Mouse (Mus musculus): ENCODE measurements around the gene Syt8. TPM values are rescaled to one million over a fixed set of nuclear protein-coding genes. Genes with fewer than 3 reads are reported as not detected.

The Syt8 gene
- polyA plus RNA-seq, 1 experiment from 2014 or later, result not detected

GRCm38 (mm10) chr7:142481186-142481567, 46.5 kb downstream of the Syt8 start:
- Histone ChIP-seq H3K27ac (ENCODE audit: low read depth, low read length) (peak overlapping the region; percentile 69), H3K27me3 (ENCODE audit: control insufficient read depth, insufficient read depth, low read length) (no peaks in the 10 kb centered on the region), H3K4me3 (ENCODE audit: low read depth, low read length) (peak overlapping the region; percentile 15; the same call in 1 of the 2 replicates), H3K9me3 (ENCODE audit: control insufficient read depth, low read length) (no peaks in the 10 kb centered on the region), H3K9ac (replicated peaks; ENCODE audit: low read depth, low read length) (peak overlapping the region; percentile 52), H3K4me2 (ENCODE audit: low read depth, low read length) (peak overlapping the region; percentile 46), H3K4me1 (ENCODE audit: control insufficient read depth, insufficient read depth, low read length) (peaks cover 12% of the 10 kb centered on the region), H3K36me3 (ENCODE audit: control insufficient read depth, insufficient read depth, low read length) (no peaks in the 10 kb centered on the region)
- WGBS, result 8% methylated on average over 5 of the region's 5 CpGs
- ATAC-seq (ENCODE audit: low read depth), result peak; percentile 18; the same call in 1 of the 2 replicates

GRCm38 (mm10) chr7:142481568-142482255, 47.1 kb downstream of the Syt8 start:
- H3K27me3 ChIP-seq (ENCODE audit: control insufficient read depth, insufficient read depth, low read length), result no peaks in the 10 kb centered on the region
- WGBS, result under 1% methylated on average over 22 of the region's 22 CpGs
- no peaks in the 10 kb centered on the region for H3K9me3 ChIP-seq (ENCODE audit: control insufficient read depth, low read length)
- peak overlapping the region; percentile 52 for H3K9ac ChIP-seq (replicated peaks; ENCODE audit: low read depth, low read length)
- peak overlapping the region; percentile 69 for H3K27ac ChIP-seq (ENCODE audit: low read depth, low read length)
- H3K4me2 ChIP-seq (ENCODE audit: low read depth, low read length), result peak overlapping the region; percentile 46
- peak overlapping the region; percentile 15; the same call in 1 of the 2 replicates for H3K4me3 ChIP-seq (ENCODE audit: low read depth, low read length)
- ATAC-seq (ENCODE audit: low read depth), result peak; percentile 47; the same call in 1 of the 2 replicates
- peaks cover 15% of the 10 kb centered on the region for H3K4me1 ChIP-seq (ENCODE audit: control insufficient read depth, insufficient read depth, low read length)
- no peaks in the 10 kb centered on the region for H3K36me3 ChIP-seq (ENCODE audit: control insufficient read depth, insufficient read depth, low read length)

- peak overlapping the region; percentile 69 for H3K27ac ChIP-seq (ENCODE audit: low read depth, low read length)
- H3K36me3 ChIP-seq (ENCODE audit: control insufficient read depth, insufficient read depth, low read length), result no peaks in the 10 kb centered on the region
- WGBS, result 18% methylated on average over 6 of the region's 6 CpGs
- H3K4me3 ChIP-seq (ENCODE audit: low read depth, low read length), result no peak overlapping the region
- no peak overlapping the region for H3K4me2 ChIP-seq (ENCODE audit: low read depth, low read length)
- no peaks in the 10 kb centered on the region for H3K9me3 ChIP-seq (ENCODE audit: control insufficient read depth, low read length)
- peak overlapping the region; percentile 52; the same call in 1 of the 2 replicates for H3K9ac ChIP-seq (replicated peaks; ENCODE audit: low read depth, low read length)
- peak; percentile 29; the same call in 1 of the 2 replicates for ATAC-seq (ENCODE audit: low read depth)
- H3K4me1 ChIP-seq (ENCODE audit: control insufficient read depth, insufficient read depth, low read length), result peaks cover 19% of the 10 kb centered on the region
- no peaks in the 10 kb centered on the region for H3K27me3 ChIP-seq (ENCODE audit: control insufficient read depth, insufficient read depth, low read length)
These were observed 47.6 kb downstream of the Syt8 start for GRCm38 (mm10) chr7:142482256-142482609.

GRCm38 (mm10) chr7:142483136-142483535, 48.5 kb downstream of the Syt8 start:
- no peak overlapping the region for H3K9ac ChIP-seq (replicated peaks; ENCODE audit: low read depth, low read length)
- no peak overlapping the region for H3K4me2 ChIP-seq (ENCODE audit: low read depth, low read length)
- no peak overlapping the region for H3K27ac ChIP-seq (ENCODE audit: low read depth, low read length)
- H3K9me3 ChIP-seq (ENCODE audit: control insufficient read depth, low read length), result no peaks in the 10 kb centered on the region
- no peaks in the 10 kb centered on the region for H3K27me3 ChIP-seq (ENCODE audit: control insufficient read depth, insufficient read depth, low read length)
- ATAC-seq (ENCODE audit: low read depth), result no peak
- H3K4me3 ChIP-seq (ENCODE audit: low read depth, low read length), result no peak overlapping the region
- 60% methylated on average over 11 of the region's 11 CpGs for WGBS
- peaks cover 19% of the 10 kb centered on the region for H3K4me1 ChIP-seq (ENCODE audit: control insufficient read depth, insufficient read depth, low read length)
- H3K36me3 ChIP-seq (ENCODE audit: control insufficient read depth, insufficient read depth, low read length), result no peaks in the 10 kb centered on the region

GRCm38 (mm10) chr7:142484780-142485179, 50.1 kb downstream of the Syt8 start:
- Histone ChIP-seq H3K9ac (replicated peaks; ENCODE audit: low read depth, low read length) (no peak overlapping the region), H3K4me1 (ENCODE audit: control insufficient read depth, insufficient read depth, low read length) (peaks cover 19% of the 10 kb centered on the region), H3K9me3 (ENCODE audit: control insufficient read depth, low read length) (no peaks in the 10 kb centered on the region), H3K27me3 (ENCODE audit: control insufficient read depth, insufficient read depth, low read length) (no peaks in the 10 kb centered on the region), H3K36me3 (ENCODE audit: control insufficient read depth, insufficient read depth, low read length) (no peaks in the 10 kb centered on the region), H3K27ac (ENCODE audit: low read depth, low read length) (no peak overlapping the region), H3K4me3 (ENCODE audit: low read depth, low read length) (no peak overlapping the region), H3K4me2 (ENCODE audit: low read depth, low read length) (no peak overlapping the region)
- ATAC-seq (ENCODE audit: low read depth), result no peak
- WGBS, result 81% methylated on average over 12 of the region's 12 CpGs

GRCm38 (mm10) chr7:142486751-142487162, 52.1 kb downstream of the Syt8 start:
- no peak overlapping the region for H3K27ac ChIP-seq (ENCODE audit: low read depth, low read length)
- peaks cover 14% of the 10 kb centered on the region for H3K4me1 ChIP-seq (ENCODE audit: control insufficient read depth, insufficient read depth, low read length)
- no peaks in the 10 kb centered on the region for H3K36me3 ChIP-seq (ENCODE audit: control insufficient read depth, insufficient read depth, low read length)
- WGBS, result 59% methylated on average over 8 of the region's 8 CpGs
- no peaks in the 10 kb centered on the region for H3K27me3 ChIP-seq (ENCODE audit: control insufficient read depth, insufficient read depth, low read length)
- ATAC-seq (ENCODE audit: low read depth), result no peak
- no peaks in the 10 kb centered on the region for H3K9me3 ChIP-seq (ENCODE audit: control insufficient read depth, low read length)
- no peak overlapping the region for H3K4me2 ChIP-seq (ENCODE audit: low read depth, low read length)
- H3K4me3 ChIP-seq (ENCODE audit: low read depth, low read length), result no peak overlapping the region
- H3K9ac ChIP-seq (replicated peaks; ENCODE audit: low read depth, low read length), result no peak overlapping the region

- Histone ChIP-seq H3K27me3 (ENCODE audit: control insufficient read depth, insufficient read depth, low read length) (no peaks in the 10 kb centered on the region), H3K36me3 (ENCODE audit: control insufficient read depth, insufficient read depth, low read length) (no peaks in the 10 kb centered on the region), H3K4me2 (ENCODE audit: low read depth, low read length) (0 out of 2 replicates have a peak overlapping the region, but pooled peaks have one; percentile 19), H3K4me3 (ENCODE audit: low read depth, low read length) (no peak overlapping the region), H3K4me1 (ENCODE audit: control insufficient read depth, insufficient read depth, low read length) (peaks cover 8% of the 10 kb centered on the region), H3K9ac (replicated peaks; ENCODE audit: low read depth, low read length) (no peak overlapping the region), H3K9me3 (ENCODE audit: control insufficient read depth, low read length) (no peaks in the 10 kb centered on the region), H3K27ac (ENCODE audit: low read depth, low read length) (peak overlapping the region; percentile 31; the same call in 1 of the 2 replicates)
- 5% methylated on average over 9 of the region's 9 CpGs for WGBS
- peak; percentile 78 for ATAC-seq (ENCODE audit: low read depth)
These were observed 52.8 kb downstream of the Syt8 start for GRCm38 (mm10) chr7:142487341-142487859.

- H3K9ac ChIP-seq (replicated peaks; ENCODE audit: low read depth, low read length), result no peak overlapping the region
- ATAC-seq (ENCODE audit: low read depth), result no peak
- H3K4me3 ChIP-seq (ENCODE audit: low read depth, low read length), result no peak overlapping the region
- no peaks in the 10 kb centered on the region for H3K36me3 ChIP-seq (ENCODE audit: control insufficient read depth, insufficient read depth, low read length)
- H3K27ac ChIP-seq (ENCODE audit: low read depth, low read length), result no peak overlapping the region
- peaks cover 7% of the 10 kb centered on the region for H3K4me1 ChIP-seq (ENCODE audit: control insufficient read depth, insufficient read depth, low read length)
- WGBS, result 80% methylated on average over 3 of the region's 3 CpGs
- no peak overlapping the region for H3K4me2 ChIP-seq (ENCODE audit: low read depth, low read length)
- no peaks in the 10 kb centered on the region for H3K27me3 ChIP-seq (ENCODE audit: control insufficient read depth, insufficient read depth, low read length)
- no peaks in the 10 kb centered on the region for H3K9me3 ChIP-seq (ENCODE audit: control insufficient read depth, low read length)
These were observed 53.4 kb downstream of the Syt8 start for GRCm38 (mm10) chr7:142488053-142488452.
